Comparison of ENCODE assay signal across 20 mouse cellular contexts in genomic region chr10:59793454-59793853, GRCm38 (mm10).
DNase-seq lines count a peak whose midpoint lies in the region; ATAC-seq and TF ChIP-seq lines count a peak whose summit lies in the region.
"Had no signal": no experiment of that assay in that cellular context is flagged by ENCODE, and none has a peak within 500 bp of the region (broad histone marks: within the 10 kb centered on the region; RNA-seq: fewer than 3 reads in every experiment).

No protein-coding gene starts in this region.

- H3K27ac ChIP-seq in layer of hippocampus, adult 2 months = peak overlapping the region; percentile 20; the same call in 1 of the 2 replicates
- peak overlapping the region; percentile 80 for H3K27ac ChIP-seq in liver, embryonic 15.5 days (replicated peaks)
- H3K27ac ChIP-seq: embryonic facial prominence, embryonic 15.5 days; midbrain, embryonic 13.5 days; neural tube, embryonic 15.5 days had no signal

- H3K27me3 ChIP-seq in liver, embryonic 15.5 days = no peaks in the 10 kb centered on the region
- H3K27me3 ChIP-seq: embryonic facial prominence, embryonic 15.5 days; midbrain, embryonic 13.5 days; neural tube, embryonic 15.5 days; Patski had no signal

- DNase-seq in layer of hippocampus, adult 2 months (ENCODE audit: low spot score in 2 of 2) = no peak
- DNase-seq in layer of hippocampus, postnatal 36 days = no peak
- peak; percentile 32 for DNase-seq in thymus, postnatal 4 days
- no peak for DNase-seq in layer of hippocampus, postnatal 14 days (ENCODE audit: low spot score in 2 of 2)
- DNase-seq: adrenal gland, postnatal 36 days; B cell, adult 2 months; cerebellum, postnatal 14 days; embryo, embryonic 11 days; heart, adult 18-20 months; kidney, adult 9 months; kidney, postnatal 36 days; left cerebral cortex, postnatal 4 days; lung, adult 18-20 months had no signal

- 41% methylated on average over 3 of the region's 3 CpGs for WGBS in liver, embryonic 15.5 days (ENCODE audit: insufficient replicate concordance)

- H3K4me3 ChIP-seq in layer of hippocampus, adult 2 months = no peak overlapping the region
- H3K4me3 ChIP-seq in liver, embryonic 15.5 days (replicated peaks) = no peak overlapping the region
- H3K4me3 ChIP-seq: embryonic facial prominence, embryonic 15.5 days; midbrain, embryonic 13.5 days; neural tube, embryonic 15.5 days had no signal

- no peak for TF ChIP-seq CTCF in layer of hippocampus, adult 2 months (conservative IDR thresholded peaks at IDR 0.05)

- no peaks in the 10 kb centered on the region for H3K9me3 ChIP-seq in liver, embryonic 15.5 days (replicated peaks)
- H3K9me3 ChIP-seq: embryonic facial prominence, embryonic 15.5 days; midbrain, embryonic 13.5 days; neural tube, embryonic 15.5 days had no signal

- peak; percentile 90 for ATAC-seq in erythroblast, adult 5-6 weeks (replicated peaks; ENCODE audit: low FRiP score, poor library complexity, severe bottlenecking)
- peak; percentile 91 for ATAC-seq in liver, embryonic 15.5 days (ENCODE audit: insufficient read depth)
- ATAC-seq in inflammation-experienced regulatory T-cells, adult 6 months = no peak
- ATAC-seq: midbrain, embryonic 13.5 days; Patski had no signal

- H3K36me3 ChIP-seq in liver, embryonic 15.5 days (replicated peaks) = peaks cover 55% of the 10 kb centered on the region

- peaks cover 25% of the 10 kb centered on the region for H3K4me1 ChIP-seq in liver, embryonic 15.5 days (replicated peaks)
- H3K4me1 ChIP-seq: embryonic facial prominence, embryonic 15.5 days; neural tube, embryonic 15.5 days had no signal

- peak overlapping the region; percentile 54 for H3K4me2 ChIP-seq in liver, embryonic 15.5 days
- H3K4me2 ChIP-seq: embryonic facial prominence, embryonic 15.5 days; midbrain, embryonic 13.5 days; neural tube, embryonic 15.5 days had no signal

- no peak overlapping the region for H3K9ac ChIP-seq in liver, embryonic 15.5 days
- H3K9ac ChIP-seq: embryonic facial prominence, embryonic 15.5 days; midbrain, embryonic 13.5 days; neural tube, embryonic 15.5 days had no signal
